Mouse (Mus musculus) MEL-GATA-1-ER (cell line): ENCODE data around the gene Magi3.

Experiments used
- DNase-seq: peaks from one replicate; pipeline ENCODE4 v3.0.0-alpha.2; 2012; ENCODE audit warnings: low read depth; ENCODE audit errors: extremely low read depth

Magi3 gene

GRCm38 (mm10) chr3:104032086-104032485 lies 188.1 kb downstream of the Magi3 start:
- peak; percentile 43 for DNase-seq

- DNase-seq = no peak
Observed at GRCm38 (mm10) chr3:104026938-104027337, 193.2 kb downstream of the Magi3 start.

DNA sequence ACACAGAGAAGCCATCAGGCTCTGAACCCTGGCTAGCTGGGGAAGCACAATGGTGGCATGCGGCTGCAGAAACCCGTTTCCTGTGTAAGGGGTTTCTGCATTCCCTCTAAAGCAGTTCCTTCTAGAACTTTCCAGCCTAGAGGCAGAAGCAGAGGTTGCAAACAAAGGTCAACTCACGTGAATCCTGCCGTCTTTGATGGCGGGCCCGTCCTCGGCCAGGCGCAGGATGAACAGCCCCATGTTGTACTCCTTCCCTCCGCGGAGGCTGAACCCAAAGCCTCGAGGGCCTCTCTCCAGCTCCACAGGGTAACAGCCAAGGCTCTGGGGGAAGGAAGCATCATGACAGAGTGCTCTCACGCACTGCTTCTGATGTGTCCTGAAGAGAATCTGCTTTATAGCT lies 200.1 kb downstream of the Magi3 start:
- no peak for DNase-seq

GRCm38 (mm10) chr3:104019453-104019852 lies 200.7 kb downstream of the Magi3 start:
- DNase-seq = peak; percentile 16

GRCm38 (mm10) chr3:104017931-104018330 lies 202.2 kb downstream of the Magi3 start:
- no peak for DNase-seq

DNA sequence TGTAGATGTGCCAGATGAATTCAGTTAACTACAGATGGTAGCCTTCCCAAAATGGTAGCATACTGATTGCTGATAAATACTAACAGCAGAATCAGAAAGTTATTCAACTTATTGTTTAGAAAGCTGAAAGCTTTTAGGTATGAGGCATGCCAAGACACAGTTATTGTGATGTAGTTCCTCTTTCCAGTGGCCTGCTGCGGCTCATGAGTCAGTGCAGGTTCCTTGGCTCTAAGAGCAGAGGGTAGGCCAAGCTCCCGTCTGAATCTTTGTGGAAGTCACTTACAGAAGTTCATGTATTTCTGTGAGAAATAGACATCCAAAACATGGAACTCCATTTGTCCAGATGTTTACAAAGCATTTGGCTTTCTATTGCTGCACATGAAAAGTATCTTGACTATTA lies 208.2 kb downstream of the Magi3 start:
- peak; percentile 34 for DNase-seq

DNA sequence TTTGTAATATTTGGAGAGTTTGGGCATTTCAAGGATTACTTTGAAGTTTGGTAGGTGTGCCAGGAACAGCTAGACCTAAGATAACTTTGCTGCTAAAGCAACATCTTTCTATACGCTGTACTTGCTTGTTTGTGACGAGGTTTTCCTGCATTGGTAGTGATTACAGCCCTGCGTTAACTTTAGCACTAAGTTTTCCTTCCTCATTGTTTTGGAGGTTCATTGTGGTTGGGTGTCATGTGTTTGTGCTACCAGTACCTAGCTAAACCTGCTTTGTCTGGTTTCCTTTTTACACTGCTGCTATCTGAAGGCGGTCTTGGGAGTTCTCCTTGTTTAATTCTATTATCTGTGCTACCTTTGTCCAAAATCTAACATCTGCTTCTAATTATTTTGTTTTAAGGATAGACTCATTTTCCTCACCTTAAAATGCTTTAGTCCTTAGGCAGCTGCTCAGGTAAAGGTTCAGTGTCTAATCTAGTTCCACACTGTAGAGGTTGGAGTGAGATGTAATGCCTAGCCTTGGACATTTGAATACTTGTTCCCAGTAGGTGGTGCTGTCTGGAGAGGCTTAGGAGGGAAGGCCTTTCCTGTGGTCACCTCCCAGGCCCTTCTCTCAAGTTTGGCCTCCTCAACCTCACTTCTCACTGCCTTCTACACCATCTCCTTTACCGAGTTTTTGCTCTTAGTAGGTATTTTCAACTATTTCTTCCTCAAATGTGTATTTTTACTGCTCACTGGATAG lies 210.1 kb downstream of the Magi3 start:
- no peak for DNase-seq

GRCm38 (mm10) chr3:104007479-104007878 lies 212.7 kb downstream of the Magi3 start:
- DNase-seq = no peak

DNA sequence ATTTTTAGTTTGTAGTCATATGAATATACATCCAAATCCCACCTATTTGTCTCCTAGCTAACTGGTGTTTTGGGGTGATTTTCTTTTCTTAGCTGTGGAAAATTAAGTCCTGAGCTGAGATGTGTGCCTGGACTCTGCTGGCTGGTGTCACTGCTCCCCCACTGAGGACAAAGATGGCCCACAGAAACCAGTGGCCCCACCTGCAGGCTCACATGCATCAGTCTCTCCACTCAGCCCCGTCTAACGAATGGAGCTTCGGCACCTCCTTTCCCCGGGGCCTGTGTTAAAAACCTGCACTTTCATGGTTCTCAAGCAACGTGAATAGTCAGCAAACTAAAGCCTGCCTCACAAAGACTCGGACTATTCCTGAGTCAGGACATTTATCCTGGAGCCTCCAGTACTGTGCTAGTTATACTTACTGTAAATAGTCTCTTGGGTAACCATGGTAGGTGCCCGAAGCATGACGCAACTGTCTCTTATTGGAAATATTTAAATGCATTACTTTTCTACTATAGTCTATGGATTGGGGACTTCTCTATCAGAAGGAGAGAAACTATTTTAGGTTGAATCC lies 213.2 kb downstream of the Magi3 start:
- no peak for DNase-seq

GRCm38 (mm10) chr3:103998724-103999123 lies 221.4 kb downstream of the Magi3 start:
- no peak for DNase-seq

DNA sequence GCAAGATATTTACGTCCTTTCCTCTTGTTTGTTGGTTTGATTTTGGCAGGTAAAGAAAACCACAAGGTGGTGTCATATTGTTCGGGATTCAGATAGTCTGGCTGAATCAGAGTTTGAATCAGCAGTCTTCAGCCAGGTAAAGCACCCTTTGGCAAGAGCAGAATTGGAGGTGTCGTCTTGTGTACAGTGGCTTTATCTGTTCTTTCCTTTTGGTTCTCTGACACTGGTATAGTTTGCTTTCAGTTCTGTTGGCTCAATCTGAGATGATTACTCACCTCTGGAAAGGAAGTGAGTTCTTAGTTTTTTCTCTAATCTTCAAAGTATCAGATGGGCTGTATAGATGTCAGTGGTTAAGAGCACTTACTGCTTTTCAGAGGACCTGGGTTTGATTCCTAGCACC lies 228.9 kb downstream of the Magi3 start:
- DNase-seq = no peak

DNA sequence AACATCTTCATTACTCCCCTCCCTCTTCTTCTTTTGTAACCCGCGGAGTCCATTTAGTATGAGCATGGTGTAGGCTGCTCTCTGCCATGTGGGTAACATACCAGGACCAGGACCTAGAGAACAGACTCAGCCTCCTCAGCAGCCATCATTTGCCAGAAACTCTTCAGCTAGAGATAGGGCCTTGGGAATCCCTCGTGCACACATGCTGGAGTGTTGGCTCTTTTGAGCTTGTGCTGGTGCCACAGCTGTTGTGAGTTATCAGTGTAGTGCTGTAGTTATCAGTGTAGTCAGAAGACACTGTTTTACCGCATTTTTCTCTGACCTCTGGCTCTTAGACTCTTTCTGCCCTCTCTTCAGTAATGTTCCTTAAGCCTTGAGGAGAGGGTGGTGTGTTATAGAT lies 230.8 kb downstream of the Magi3 start:
- DNase-seq = no peak

GRCm38 (mm10) chr3:103987831-103988432 lies 232.2 kb downstream of the Magi3 start:
- DNase-seq = no peak

- DNase-seq = no peak
Observed at GRCm38 (mm10) chr3:103985194-103985593, 235.0 kb downstream of the Magi3 start.

- DNase-seq = no peak
Observed at GRCm38 (mm10) chr3:103984556-103984955, 235.6 kb downstream of the Magi3 start.

GRCm38 (mm10) chr3:103971157-103971556 lies 249.0 kb downstream of the Magi3 start:
- no peak for DNase-seq

DNA sequence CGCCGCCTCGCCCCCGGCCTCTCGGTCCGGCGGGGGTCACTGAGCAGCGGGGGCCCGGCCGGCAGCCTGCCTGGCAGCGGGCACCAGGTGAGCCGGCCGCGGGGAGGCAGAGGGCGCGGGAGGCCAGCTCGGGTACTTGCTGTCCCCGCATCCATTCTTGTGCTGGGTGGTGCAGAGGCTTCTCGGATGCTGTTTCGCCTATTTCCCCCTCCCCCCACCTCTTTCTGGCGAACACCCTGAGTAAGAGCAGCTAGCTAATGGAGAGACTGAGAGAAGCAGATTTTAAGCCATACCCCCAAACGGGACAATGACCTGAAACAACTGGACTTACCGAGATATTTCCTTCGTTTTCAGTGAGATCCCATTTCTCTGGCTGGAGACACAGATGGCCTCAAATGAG lies 251.5 kb downstream of the Magi3 start:
- peak; percentile 64 for DNase-seq

GRCm38 (mm10) chr3:103967861-103968691 lies 252.1 kb downstream of the Magi3 start, which contains the start of gene Phtf1:
Gene Phtf1 (plus strand): TSS chr3:103968110.
- peak; percentile 83 for DNase-seq

DNA sequence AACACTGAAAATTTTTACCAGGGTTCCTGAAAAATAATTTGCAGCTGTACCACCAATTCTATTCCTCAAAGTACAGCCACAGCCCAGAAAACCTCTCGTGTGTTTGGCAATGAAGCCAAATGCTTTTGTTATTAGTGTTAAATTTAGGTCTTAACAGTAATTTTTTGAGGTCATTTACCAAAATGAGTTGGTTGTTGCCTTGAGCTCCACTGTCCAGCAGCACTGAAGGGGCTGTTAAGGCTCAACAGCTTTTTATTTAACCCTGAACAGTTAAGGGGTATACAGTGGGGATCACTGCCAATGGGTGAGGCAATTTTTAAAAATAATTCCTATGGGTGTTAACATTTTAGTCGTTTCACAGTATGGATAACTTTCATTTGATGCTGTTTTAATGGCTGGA lies 252.9 kb downstream of the Magi3 start:
- DNase-seq = no peak
